Mouse (Mus musculus): ENCODE results near the gene Nell1. TPM values are rescaled to one million over a fixed set of nuclear protein-coding genes. Genes with fewer than 3 reads are reported as not detected.

Gene Nell1
- total and polyA plus RNA-seq, 2 experiments from 2014 or later = 56.9 to 68.7 TPM

- Histone ChIP-seq H3K27ac (ENCODE audit: low read depth, low read length) (no peak overlapping the region), H3K4me3 (ENCODE audit: low read depth, low read length) (no peak overlapping the region), H3K9ac (replicated peaks; ENCODE audit: low read length, poor library complexity, severe bottlenecking) (no peak overlapping the region), H3K27me3 (ENCODE audit: insufficient read depth, low read length) (no peaks in the 10 kb centered on the region), H3K36me3 (ENCODE audit: insufficient read depth, low read length) (no peaks in the 10 kb centered on the region), H3K9me3 (ENCODE audit: low read length) (no peaks in the 10 kb centered on the region), H3K4me2 (ENCODE audit: low read depth, low read length, poor library complexity, severe bottlenecking) (no peak overlapping the region), H3K4me1 (ENCODE audit: insufficient read depth, low read length) (no peaks in the 10 kb centered on the region)
- no peak for ATAC-seq (ENCODE audit: low FRiP score)
- TF ChIP-seq CTCF (IDR thresholded peaks at IDR 0.05) = no peak
- no peak for DNase-seq (ENCODE audit: low spot score)
- 71% methylated on average over 2 of the region's 2 CpGs for WGBS
Observed at GRCm38 (mm10) chr7:50205268-50205667, 230.6 kb downstream of the Nell1 start.

GRCm38 (mm10) chr7:50210678-50211251 lies 236.1 kb downstream of the Nell1 start:
- Histone ChIP-seq H3K36me3 (ENCODE audit: insufficient read depth, low read length) (no peaks in the 10 kb centered on the region), H3K4me2 (ENCODE audit: low read depth, low read length, poor library complexity, severe bottlenecking) (no peak overlapping the region), H3K9me3 (ENCODE audit: low read length) (peaks cover 7% of the 10 kb centered on the region; the same call in 1 of the 2 replicates), H3K4me1 (ENCODE audit: insufficient read depth, low read length) (peaks cover 7% of the 10 kb centered on the region; the same call in 1 of the 2 replicates), H3K27ac (ENCODE audit: low read depth, low read length) (0 out of 2 replicates have a peak overlapping the region, but pooled peaks have one; percentile 44), H3K27me3 (ENCODE audit: insufficient read depth, low read length) (no peaks in the 10 kb centered on the region), H3K9ac (replicated peaks; ENCODE audit: low read length, poor library complexity, severe bottlenecking) (no peak overlapping the region), H3K4me3 (ENCODE audit: low read depth, low read length) (no peak overlapping the region)
- WGBS = 13% methylated on average over 6 of the region's 6 CpGs
- peak; percentile 48 for DNase-seq (ENCODE audit: low spot score)
- TF ChIP-seq CTCF (IDR thresholded peaks at IDR 0.05) = no peak
- no peak for ATAC-seq (ENCODE audit: low FRiP score)

- H3K4me3 ChIP-seq (ENCODE audit: low read depth, low read length) = no peak overlapping the region
- no peak overlapping the region for H3K4me2 ChIP-seq (ENCODE audit: low read depth, low read length, poor library complexity, severe bottlenecking)
- no peaks in the 10 kb centered on the region for H3K4me1 ChIP-seq (ENCODE audit: insufficient read depth, low read length)
- no peak overlapping the region for H3K9ac ChIP-seq (replicated peaks; ENCODE audit: low read length, poor library complexity, severe bottlenecking)
- ATAC-seq (ENCODE audit: low FRiP score) (no peak), DNase-seq (ENCODE audit: low spot score) (no peak)
- no peaks in the 10 kb centered on the region for H3K36me3 ChIP-seq (ENCODE audit: insufficient read depth, low read length)
- H3K9me3 ChIP-seq (ENCODE audit: low read length) = no peaks in the 10 kb centered on the region
- no peak for TF ChIP-seq CTCF (IDR thresholded peaks at IDR 0.05)
- no peaks in the 10 kb centered on the region for H3K27me3 ChIP-seq (ENCODE audit: insufficient read depth, low read length)
- no peak overlapping the region for H3K27ac ChIP-seq (ENCODE audit: low read depth, low read length)
Observed at GRCm38 (mm10) chr7:50221849-50222248, 247.2 kb downstream of the Nell1 start.

GRCm38 (mm10) chr7:50226621-50227020 lies 252.0 kb downstream of the Nell1 start:
- WGBS = 89% methylated on average over 2 of the region's 2 CpGs
- Histone ChIP-seq H3K4me1 (ENCODE audit: insufficient read depth, low read length) (no peaks in the 10 kb centered on the region), H3K4me3 (ENCODE audit: low read depth, low read length) (no peak overlapping the region), H3K36me3 (ENCODE audit: insufficient read depth, low read length) (no peaks in the 10 kb centered on the region), H3K27ac (ENCODE audit: low read depth, low read length) (no peak overlapping the region), H3K27me3 (ENCODE audit: insufficient read depth, low read length) (no peaks in the 10 kb centered on the region), H3K9ac (replicated peaks; ENCODE audit: low read length, poor library complexity, severe bottlenecking) (no peak overlapping the region), H3K9me3 (ENCODE audit: low read length) (no peaks in the 10 kb centered on the region), H3K4me2 (ENCODE audit: low read depth, low read length, poor library complexity, severe bottlenecking) (no peak overlapping the region)
- no peak for TF ChIP-seq CTCF (IDR thresholded peaks at IDR 0.05)
- DNase-seq (ENCODE audit: low spot score) = no peak
- no peak for ATAC-seq (ENCODE audit: low FRiP score)

GRCm38 (mm10) chr7:50228273-50228672 lies 253.6 kb downstream of the Nell1 start:
- H3K27me3 ChIP-seq (ENCODE audit: insufficient read depth, low read length) = no peaks in the 10 kb centered on the region
- DNase-seq (ENCODE audit: low spot score) (no peak), ATAC-seq (ENCODE audit: low FRiP score) (no peak)
- H3K4me2 ChIP-seq (ENCODE audit: low read depth, low read length, poor library complexity, severe bottlenecking) = no peak overlapping the region
- no peaks in the 10 kb centered on the region for H3K36me3 ChIP-seq (ENCODE audit: insufficient read depth, low read length)
- no peaks in the 10 kb centered on the region for H3K9me3 ChIP-seq (ENCODE audit: low read length)
- H3K9ac ChIP-seq (replicated peaks; ENCODE audit: low read length, poor library complexity, severe bottlenecking) = no peak overlapping the region
- no peak overlapping the region for H3K27ac ChIP-seq (ENCODE audit: low read depth, low read length)
- H3K4me3 ChIP-seq (ENCODE audit: low read depth, low read length) = no peak overlapping the region
- no peaks in the 10 kb centered on the region for H3K4me1 ChIP-seq (ENCODE audit: insufficient read depth, low read length)
- WGBS = 75% methylated on average over 4 of the region's 4 CpGs
- no peak for TF ChIP-seq CTCF (IDR thresholded peaks at IDR 0.05)

GRCm38 (mm10) chr7:50241213-50241612 lies 266.5 kb downstream of the Nell1 start:
- Histone ChIP-seq H3K9ac (replicated peaks; ENCODE audit: low read length, poor library complexity, severe bottlenecking) (no peak overlapping the region), H3K4me2 (ENCODE audit: low read depth, low read length, poor library complexity, severe bottlenecking) (no peak overlapping the region), H3K4me3 (ENCODE audit: low read depth, low read length) (no peak overlapping the region), H3K27ac (ENCODE audit: low read depth, low read length) (no peak overlapping the region), H3K4me1 (ENCODE audit: insufficient read depth, low read length) (no peaks in the 10 kb centered on the region), H3K9me3 (ENCODE audit: low read length) (no peaks in the 10 kb centered on the region), H3K27me3 (ENCODE audit: insufficient read depth, low read length) (no peaks in the 10 kb centered on the region), H3K36me3 (ENCODE audit: insufficient read depth, low read length) (no peaks in the 10 kb centered on the region)
- WGBS = 41% methylated on average over 4 of the region's 4 CpGs
- DNase-seq (ENCODE audit: low spot score) (no peak), ATAC-seq (ENCODE audit: low FRiP score) (no peak)
- TF ChIP-seq CTCF (IDR thresholded peaks at IDR 0.05) = no peak
